Mouse (Mus musculus): ENCODE data around the gene Hilpda.

GRCm38 (mm10) chr6:29322735-29323134 is 50.4 kb downstream of the Hilpda start:
- TF ChIP-seq POLR2A (IDR thresholded peaks at IDR 0.05; ENCODE audit: extremely low read depth, insufficient read depth, low read length) (no peak), CTCF (IDR thresholded peaks at IDR 0.05; ENCODE audit: low read depth, low read length) (no peak)
